Mouse (Mus musculus) CH12.LX (cell line): ENCODE data around the gene Gm815.

ENCODE experiments used
- CHD1 ChIP-seq: IDR thresholded peaks from 2 replicates; pipeline ENCODE4 v1.6.1; 2012; ENCODE audit warnings: low read depth, low read length, improper control_type of control experiment, inconsistent platforms
- CTCF ChIP-seq, 2 experiments: IDR thresholded peaks in 1 of 2; conservative IDR thresholded peaks in 1 of 2; 2 replicates each; pipeline ENCODE4 v1.5.1; 2011 to 2012; ENCODE audit warnings: low read depth in 2 of 2, low read length in 2 of 2, improper control_type of control experiment in 1 of 2, inconsistent platforms in 1 of 2, mild to moderate bottlenecking in 1 of 2, moderate library complexity in 1 of 2
- IRF4 ChIP-seq: IDR thresholded peaks from 2 replicates; pipeline ENCODE4 v1.6.1; 2014; ENCODE audit warnings: low read depth, mild to moderate bottlenecking, inconsistent platforms, low read length, improper control_type of control experiment
- MAZ ChIP-seq: IDR thresholded peaks from 2 replicates; pipeline ENCODE4 v1.6.1; 2012; ENCODE audit warnings: low read depth, mild to moderate bottlenecking, inconsistent platforms, low read length, improper control_type of control experiment, moderate library complexity
- MXI1 ChIP-seq: IDR thresholded peaks from 2 replicates; pipeline ENCODE4 v1.6.1; 2011; ENCODE audit warnings: mild to moderate bottlenecking, low read depth, low read length, improper control_type of control experiment
- MYC ChIP-seq: IDR thresholded peaks from 2 replicates; pipeline ENCODE4 v1.6.1; 2011; ENCODE audit warnings: low read depth, mild to moderate bottlenecking, improper control_type of control experiment, low read length
- NELFE ChIP-seq: IDR thresholded peaks from 2 replicates; pipeline ENCODE4 v1.6.1; 2011; ENCODE audit warnings: low read depth, low read length, improper control_type of control experiment
- POLR2A ChIP-seq: IDR thresholded peaks from 2 replicates; pipeline ENCODE4 v1.6.1; 2011; ENCODE audit warnings: low read depth, mild to moderate bottlenecking, improper control_type of control experiment, low read length
- RAD21 ChIP-seq: IDR thresholded peaks from 2 replicates; pipeline ENCODE4 v1.6.1; 2011; ENCODE audit warnings: low read depth, mild to moderate bottlenecking, low read length, improper control_type of control experiment, moderate library complexity
- TBP ChIP-seq: conservative IDR thresholded peaks from 2 replicates; pipeline ENCODE4 v1.6.1; 2011; ENCODE audit warnings: low read depth, low read length, improper control_type of control experiment
- UBTF ChIP-seq: IDR thresholded peaks from 2 replicates; pipeline ENCODE4 v1.6.1; 2012; ENCODE audit warnings: low read depth, mild to moderate bottlenecking, inconsistent platforms, low read length, improper control_type of control experiment, moderate library complexity
- USF1 ChIP-seq: IDR thresholded peaks from 2 replicates; pipeline ENCODE4 v1.6.1; 2014; ENCODE audit warnings: low read depth, mild to moderate bottlenecking, inconsistent platforms, low read length, improper control_type of control experiment
- USF2 ChIP-seq: conservative IDR thresholded peaks from 2 replicates; pipeline ENCODE4 v1.6.1; 2011; ENCODE audit warnings: low read depth, low read length, improper control_type of control experiment
- ZNF384 ChIP-seq: IDR thresholded peaks from 2 replicates; pipeline ENCODE4 v1.6.1; 2012; ENCODE audit warnings: low read depth, low read length, improper control_type of control experiment, inconsistent platforms

- TF ChIP-seq IRF4 (peak; percentile 68), USF2 (no peak), CTCF (conservative IDR thresholded peaks at IDR 0.05 in 1 of 2, IDR thresholded peaks at IDR 0.05 in 1 of 2; ENCODE audit: low read depth in 2 of 2, low read length in 2 of 2) (no peak), CHD1 (no peak), RAD21 (no peak), ZNF384 (0 out of 2 replicates have a peak, but pooled peaks have one; percentile 14), MXI1 (peak; percentile 69), MAZ (0 out of 2 replicates have a peak, but pooled peaks have one; percentile 50), TBP (peak; percentile 60; the same call in 1 of the 2 replicates), NELFE (peak; percentile 74; the same call in 1 of the 2 replicates), POLR2A (peak; percentile 69), USF1 (no peak), MYC (peak; percentile 81), UBTF (no peak)
These were observed 40.2 kb upstream of the Gm815 start for GRCm38 (mm10) chr19:26845276-26846016.
